7 mouse cellular contexts compared by ENCODE assay signal in genomic region chr4:104643534-104644356, GRCm38 (mm10).
A peak's percentile ranks its signal among the peaks of the same experiment; 100 is the strongest.
DNase-seq lines count a peak whose midpoint lies in the region; TF ChIP-seq lines count a peak whose summit lies in the region.

No protein-coding gene starts in this region.

- DNase-seq in brain, embryonic 14.5 days (ENCODE audit: low read depth) = peak; percentile 94
- DNase-seq in cerebellum, adult 9-10 months = peak; percentile 93
- peak; percentile 57 to 86 for DNase-seq in layer of hippocampus, adult 18-20 months (ENCODE audit: low spot score in 2 of 2)
- peak; percentile 32 for DNase-seq in lung, postnatal 36 days
- DNase-seq in urinary bladder, postnatal 14 days (ENCODE audit: low spot score) = no peak
- no peak for DNase-seq in adrenal gland, adult 18-20 months (ENCODE audit: low spot score in 2 of 2)
- no peak for DNase-seq in heart, postnatal 4 days

- TF ChIP-seq CTCF in brain, embryonic 14.5 days (IDR thresholded peaks at IDR 0.05; ENCODE audit: borderline replicate concordance, extremely low read depth, insufficient read depth, insufficient read length) = no peak

- no peak for TF ChIP-seq POLR2A in brain, embryonic 14.5 days (IDR thresholded peaks at IDR 0.05; ENCODE audit: borderline replicate concordance, extremely low read depth, insufficient read depth, insufficient read length, poor library complexity, severe bottlenecking)

Comparison
In these comparisons a context has a peak if more than half of its experiments do, and no peak if none do; other contexts are left out.
1. DNase-seq: peak in brain, embryonic 14.5 days (single experiment), cerebellum, adult 9-10 months (single experiment), layer of hippocampus, adult 18-20 months (2 of 2) and lung, postnatal 36 days (single experiment); none in urinary bladder, postnatal 14 days (single experiment), adrenal gland, adult 18-20 months (0 of 2) and heart, postnatal 4 days (single experiment).